Mouse (Mus musculus): ENCODE measurements at regions not wholly inside any gene's neighbourhood (a gene's known extent, or its start where the extent isn't known, plus 50 kb on each side); places are given as distances from the start of the nearest gene placed in this dataset.

- H3K9me3 ChIP-seq (ENCODE audit: low read length), result no peaks in the 10 kb centered on the region
- no peak overlapping the region for H3K4me2 ChIP-seq (replicated peaks; ENCODE audit: low read depth, low read length)
- no peaks in the 10 kb centered on the region for H3K27me3 ChIP-seq (replicated peaks; ENCODE audit: insufficient read depth, low read length)
- no peak for DNase-seq (ENCODE audit: low spot score)
- no peak for TF ChIP-seq CTCF (IDR thresholded peaks at IDR 0.05)
- no peak for TF ChIP-seq EP300 (IDR thresholded peaks at IDR 0.05)
- WGBS, result 57% methylated on average over 3 of the region's 3 CpGs
- no peak overlapping the region for H3K4me3 ChIP-seq (ENCODE audit: low read depth, low read length)
- no peaks in the 10 kb centered on the region for H3K36me3 ChIP-seq (ENCODE audit: insufficient read depth, low read length)
- H3K27ac ChIP-seq (ENCODE audit: low read length), result no peak overlapping the region
- no peaks in the 10 kb centered on the region for H3K4me1 ChIP-seq (ENCODE audit: insufficient read depth, low read depth, low read length)
- no peak for ATAC-seq
- H3K9ac ChIP-seq (replicated peaks; ENCODE audit: low read depth), result no peak overlapping the region
Measured at GRCm38 (mm10) chr1:35694349-35694748, 373.9 kb upstream of the Hs6st1 start.

GRCm38 (mm10) chr1:35694775-35695591 is 373.2 kb upstream of the Hs6st1 start:
- DNase-seq (ENCODE audit: low spot score), result no peak
- no peak overlapping the region for H3K27ac ChIP-seq (ENCODE audit: low read length)
- no peak for ATAC-seq
- H3K36me3 ChIP-seq (ENCODE audit: insufficient read depth, low read length), result no peaks in the 10 kb centered on the region
- H3K4me2 ChIP-seq (replicated peaks; ENCODE audit: low read depth, low read length), result no peak overlapping the region
- no peaks in the 10 kb centered on the region for H3K27me3 ChIP-seq (replicated peaks; ENCODE audit: insufficient read depth, low read length)
- H3K9ac ChIP-seq (replicated peaks; ENCODE audit: low read depth), result no peak overlapping the region
- no peak overlapping the region for H3K4me3 ChIP-seq (ENCODE audit: low read depth, low read length)
- H3K4me1 ChIP-seq (ENCODE audit: insufficient read depth, low read depth, low read length), result no peaks in the 10 kb centered on the region
- TF ChIP-seq CTCF (IDR thresholded peaks at IDR 0.05) (no peak), EP300 (IDR thresholded peaks at IDR 0.05) (no peak)
- 57% methylated on average over 15 of the region's 15 CpGs for WGBS
- no peaks in the 10 kb centered on the region for H3K9me3 ChIP-seq (ENCODE audit: low read length)

- H3K4me2 ChIP-seq (replicated peaks; ENCODE audit: low read depth, low read length), result no peak overlapping the region
- H3K27ac ChIP-seq (ENCODE audit: low read length), result no peak overlapping the region
- no peaks in the 10 kb centered on the region for H3K27me3 ChIP-seq (replicated peaks; ENCODE audit: insufficient read depth, low read length)
- WGBS, result 18% methylated on average over 4 of the region's 4 CpGs
- DNase-seq (ENCODE audit: low spot score), result peak; percentile 48
- no peaks in the 10 kb centered on the region for H3K9me3 ChIP-seq (ENCODE audit: low read length)
- no peak overlapping the region for H3K4me3 ChIP-seq (ENCODE audit: low read depth, low read length)
- TF ChIP-seq CTCF (IDR thresholded peaks at IDR 0.05), result no peak
- no peak for TF ChIP-seq EP300 (IDR thresholded peaks at IDR 0.05)
- ATAC-seq, result no peak
- H3K4me1 ChIP-seq (ENCODE audit: insufficient read depth, low read depth, low read length), result no peaks in the 10 kb centered on the region
- no peak overlapping the region for H3K9ac ChIP-seq (replicated peaks; ENCODE audit: low read depth)
- H3K36me3 ChIP-seq (ENCODE audit: insufficient read depth, low read length), result no peaks in the 10 kb centered on the region
Measured at GRCm38 (mm10) chr1:35697218-35697617, 371.0 kb upstream of the Hs6st1 start.

- Histone ChIP-seq H3K9me3 (ENCODE audit: low read length) (no peaks in the 10 kb centered on the region), H3K9ac (replicated peaks; ENCODE audit: low read depth) (no peak overlapping the region), H3K4me2 (replicated peaks; ENCODE audit: low read depth, low read length) (no peak overlapping the region), H3K27ac (ENCODE audit: low read length) (no peak overlapping the region), H3K27me3 (replicated peaks; ENCODE audit: insufficient read depth, low read length) (no peaks in the 10 kb centered on the region), H3K4me3 (ENCODE audit: low read depth, low read length) (no peak overlapping the region), H3K4me1 (ENCODE audit: insufficient read depth, low read depth, low read length) (no peaks in the 10 kb centered on the region), H3K36me3 (ENCODE audit: insufficient read depth, low read length) (no peaks in the 10 kb centered on the region)
- 40% methylated on average over 10 of the region's 10 CpGs for WGBS
- DNase-seq (ENCODE audit: low spot score) (no peak), ATAC-seq (no peak)
- TF ChIP-seq EP300 (IDR thresholded peaks at IDR 0.05) (no peak), CTCF (IDR thresholded peaks at IDR 0.05) (no peak)
Measured at GRCm38 (mm10) chr1:35697834-35698500, 370.2 kb upstream of the Hs6st1 start.

- TF ChIP-seq EP300 (IDR thresholded peaks at IDR 0.05), result no peak
- no peak for TF ChIP-seq CTCF (IDR thresholded peaks at IDR 0.05)
- Histone ChIP-seq H3K9me3 (ENCODE audit: low read length) (no peaks in the 10 kb centered on the region), H3K27ac (ENCODE audit: low read length) (no peak overlapping the region), H3K4me1 (ENCODE audit: insufficient read depth, low read depth, low read length) (no peaks in the 10 kb centered on the region), H3K36me3 (ENCODE audit: insufficient read depth, low read length) (no peaks in the 10 kb centered on the region), H3K4me2 (replicated peaks; ENCODE audit: low read depth, low read length) (no peak overlapping the region), H3K9ac (replicated peaks; ENCODE audit: low read depth) (no peak overlapping the region), H3K27me3 (replicated peaks; ENCODE audit: insufficient read depth, low read length) (no peaks in the 10 kb centered on the region), H3K4me3 (ENCODE audit: low read depth, low read length) (no peak overlapping the region)
- 50% methylated on average over 1 of the region's 1 CpGs for WGBS
- ATAC-seq (no peak), DNase-seq (ENCODE audit: low spot score) (no peak)
Measured at GRCm38 (mm10) chr1:35702585-35702984, 365.6 kb upstream of the Hs6st1 start.

- no peaks in the 10 kb centered on the region for H3K36me3 ChIP-seq (ENCODE audit: insufficient read depth, low read length)
- H3K9ac ChIP-seq (replicated peaks; ENCODE audit: low read depth), result no peak overlapping the region
- H3K4me3 ChIP-seq (ENCODE audit: low read depth, low read length), result no peak overlapping the region
- no peak overlapping the region for H3K4me2 ChIP-seq (replicated peaks; ENCODE audit: low read depth, low read length)
- no peak for TF ChIP-seq EP300 (IDR thresholded peaks at IDR 0.05)
- TF ChIP-seq CTCF (IDR thresholded peaks at IDR 0.05), result no peak
- DNase-seq (ENCODE audit: low spot score) (no peak), ATAC-seq (no peak)
- whole genome bisulfite sequencing, result 74% methylated on average over 6 of the region's 6 CpGs
- no peaks in the 10 kb centered on the region for H3K27me3 ChIP-seq (replicated peaks; ENCODE audit: insufficient read depth, low read length)
- no peaks in the 10 kb centered on the region for H3K9me3 ChIP-seq (ENCODE audit: low read length)
- no peaks in the 10 kb centered on the region for H3K4me1 ChIP-seq (ENCODE audit: insufficient read depth, low read depth, low read length)
- no peak overlapping the region for H3K27ac ChIP-seq (ENCODE audit: low read length)
Measured at GRCm38 (mm10) chr1:35706336-35706735, 361.9 kb upstream of the Hs6st1 start.
